Mouse (Mus musculus): ENCODE measurements around the gene Dazap1. TPM values are rescaled to one million over a fixed set of nuclear protein-coding genes. Genes with fewer than 3 reads are reported as not detected.
A peak's percentile ranks its signal among the peaks of the same experiment; 100 is the strongest.
"Not testable (repeated sequence)": the region's sequence is repeated elsewhere in the genome, so short reads cannot be mapped to it uniquely, and the experiment has no call there.

Dazap1 gene
- polyA plus RNA-seq, 1 experiment from 2014 or later: 71.8 TPM

DNA sequence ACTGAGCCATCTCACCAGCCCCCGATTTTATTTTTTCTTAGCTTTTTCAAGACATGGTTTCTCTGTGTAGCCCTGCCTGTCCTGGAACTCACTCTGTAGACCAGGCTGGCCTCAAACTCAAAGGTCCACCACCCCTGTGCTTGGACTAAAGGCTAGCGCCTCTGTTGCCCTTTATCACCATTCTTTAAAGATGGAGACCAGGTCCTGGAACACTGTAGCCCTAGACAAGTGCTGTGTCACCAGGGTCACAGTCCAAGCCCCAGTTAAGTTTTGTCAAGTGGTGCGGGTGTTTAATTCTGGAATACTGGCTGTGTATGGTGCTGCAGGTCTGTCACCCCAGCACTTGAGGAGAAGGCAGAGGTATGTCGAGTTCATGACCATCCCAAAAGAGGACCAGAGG, 24.3 kb upstream of the Dazap1 start:
- H3K9me3 ChIP-seq: no peaks in the 10 kb centered on the region
- H3K4me1 ChIP-seq: peaks cover 14% of the 10 kb centered on the region
- ATAC-seq (ENCODE audit: insufficient number of reproducible peaks, insufficient read depth, low FRiP score, low TSS enrichment): no peak
- H3K4me2 ChIP-seq (replicated peaks): no peak overlapping the region
- no peak overlapping the region for H3K4me3 ChIP-seq
- no peak overlapping the region for H3K27ac ChIP-seq
- WGBS: 87% methylated on average over 4 of the region's 4 CpGs
- peaks cover 96% of the 10 kb centered on the region for H3K36me3 ChIP-seq
- no peak overlapping the region for H3K9ac ChIP-seq
- H3K27me3 ChIP-seq: no peaks in the 10 kb centered on the region

- 91% methylated on average over 3 of the region's 3 CpGs for WGBS
- no peak overlapping the region for H3K4me3 ChIP-seq
- no peak for ATAC-seq (ENCODE audit: insufficient number of reproducible peaks, insufficient read depth, low FRiP score, low TSS enrichment)
- H3K27ac ChIP-seq: no peak overlapping the region
- peaks cover 1% of the 10 kb centered on the region for H3K4me1 ChIP-seq
- H3K27me3 ChIP-seq: no peaks in the 10 kb centered on the region
- H3K9ac ChIP-seq: no peak overlapping the region
- H3K4me2 ChIP-seq (replicated peaks): no peak overlapping the region
- peaks cover 96% of the 10 kb centered on the region for H3K36me3 ChIP-seq
- no peaks in the 10 kb centered on the region for H3K9me3 ChIP-seq
Observed at GRCm38 (mm10) chr10:80238306-80238705, 23.0 kb upstream of the Dazap1 start.

GRCm38 (mm10) chr10:80239791-80240190, 21.5 kb upstream of the Dazap1 start:
- 89% methylated on average over 6 of the region's 6 CpGs for WGBS
- Histone ChIP-seq H3K9me3 (no peaks in the 10 kb centered on the region), H3K4me1 (no peaks in the 10 kb centered on the region), H3K27me3 (no peaks in the 10 kb centered on the region), H3K9ac (no peak overlapping the region), H3K36me3 (peaks cover 96% of the 10 kb centered on the region), H3K4me3 (no peak overlapping the region), H3K4me2 (replicated peaks) (no peak overlapping the region), H3K27ac (no peak overlapping the region)
- ATAC-seq (ENCODE audit: insufficient number of reproducible peaks, insufficient read depth, low FRiP score, low TSS enrichment): no peak

DNA sequence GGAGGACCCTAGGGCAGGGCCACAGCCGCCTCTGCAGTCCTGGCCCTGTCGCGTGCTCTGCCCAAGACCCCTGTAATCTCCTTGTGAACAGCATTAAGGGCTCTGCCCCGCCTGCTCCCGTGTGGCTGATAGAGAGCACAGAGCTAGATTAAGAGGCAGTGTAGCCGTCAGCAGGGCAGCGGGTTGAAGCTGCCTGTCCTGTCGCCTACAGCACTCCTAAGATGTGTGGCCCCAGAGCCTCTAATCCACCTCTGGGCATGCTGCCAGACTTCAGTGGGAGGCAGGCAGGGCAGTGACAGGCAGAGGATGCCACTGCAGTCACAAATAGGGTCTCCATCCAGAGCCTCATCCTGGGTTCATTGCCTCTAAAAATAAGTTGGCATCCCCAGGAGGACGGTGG, 19.2 kb upstream of the Dazap1 start:
- Histone ChIP-seq H3K4me1 (peaks cover 8% of the 10 kb centered on the region; the same call in 1 of the 2 replicates), H3K36me3 (peaks cover 77% of the 10 kb centered on the region), H3K4me2 (replicated peaks) (no peak overlapping the region), H3K9me3 (no peaks in the 10 kb centered on the region), H3K4me3 (no peak overlapping the region), H3K9ac (no peak overlapping the region), H3K27ac (no peak overlapping the region), H3K27me3 (no peaks in the 10 kb centered on the region)
- 81% methylated on average over 9 of the region's 9 CpGs for WGBS
- ATAC-seq (ENCODE audit: insufficient number of reproducible peaks, insufficient read depth, low FRiP score, low TSS enrichment): 0 out of 2 replicates have a peak, but pooled peaks have one; percentile 8

- Histone ChIP-seq H3K36me3 (peaks cover 72% of the 10 kb centered on the region), H3K9me3 (no peaks in the 10 kb centered on the region), H3K4me2 (replicated peaks) (no peak overlapping the region), H3K4me3 (no peak overlapping the region), H3K27ac (no peak overlapping the region), H3K9ac (no peak overlapping the region), H3K4me1 (peaks cover 8% of the 10 kb centered on the region; the same call in 1 of the 2 replicates), H3K27me3 (no peaks in the 10 kb centered on the region)
- ATAC-seq (ENCODE audit: insufficient number of reproducible peaks, insufficient read depth, low FRiP score, low TSS enrichment): no peak
- WGBS: 88% methylated on average over 3 of the region's 3 CpGs
Observed at GRCm38 (mm10) chr10:80242607-80243006, 18.7 kb upstream of the Dazap1 start.

DNA sequence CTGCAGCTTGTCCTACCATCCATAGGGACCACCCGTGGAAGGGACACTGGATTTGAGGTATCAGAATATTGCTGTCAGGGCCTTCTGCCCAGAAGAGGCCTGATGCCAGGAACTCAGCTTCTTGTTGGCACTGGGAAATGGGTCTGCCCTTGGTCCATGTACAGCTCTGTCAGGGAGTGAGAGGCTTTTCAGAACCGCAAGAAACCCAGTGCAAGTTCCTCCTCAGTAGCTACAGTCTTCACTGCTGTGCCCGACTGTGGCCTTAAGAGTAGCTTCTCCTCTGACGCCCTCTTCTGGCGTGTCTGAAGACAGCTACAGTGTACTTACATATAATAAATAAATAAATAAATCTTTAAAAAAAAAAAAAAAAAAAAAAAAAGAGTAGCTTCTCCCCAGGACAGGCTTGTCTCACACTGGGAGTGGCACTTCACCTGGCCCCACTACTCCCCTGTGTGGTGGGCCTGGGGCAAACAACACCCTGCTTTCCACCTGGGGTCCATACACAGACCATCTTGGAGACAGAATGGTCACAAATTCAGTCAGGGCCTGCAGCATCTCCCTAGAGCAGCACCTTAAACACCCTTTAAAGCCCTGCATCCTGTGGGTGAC, 16.4 kb upstream of the Dazap1 start:
- H3K27ac ChIP-seq: peak overlapping the region; percentile 47; the same call in 1 of the 2 replicates
- peaks cover 49% of the 10 kb centered on the region for H3K36me3 ChIP-seq
- WGBS: 36% methylated on average over 5 of the region's 5 CpGs
- no peak overlapping the region for H3K4me3 ChIP-seq
- H3K9me3 ChIP-seq: no peaks in the 10 kb centered on the region
- no peak overlapping the region for H3K9ac ChIP-seq
- no peak for ATAC-seq (ENCODE audit: insufficient number of reproducible peaks, insufficient read depth, low FRiP score, low TSS enrichment)
- no peak overlapping the region for H3K4me2 ChIP-seq (replicated peaks)
- no peaks in the 10 kb centered on the region for H3K27me3 ChIP-seq
- peaks cover 12% of the 10 kb centered on the region for H3K4me1 ChIP-seq

DNA sequence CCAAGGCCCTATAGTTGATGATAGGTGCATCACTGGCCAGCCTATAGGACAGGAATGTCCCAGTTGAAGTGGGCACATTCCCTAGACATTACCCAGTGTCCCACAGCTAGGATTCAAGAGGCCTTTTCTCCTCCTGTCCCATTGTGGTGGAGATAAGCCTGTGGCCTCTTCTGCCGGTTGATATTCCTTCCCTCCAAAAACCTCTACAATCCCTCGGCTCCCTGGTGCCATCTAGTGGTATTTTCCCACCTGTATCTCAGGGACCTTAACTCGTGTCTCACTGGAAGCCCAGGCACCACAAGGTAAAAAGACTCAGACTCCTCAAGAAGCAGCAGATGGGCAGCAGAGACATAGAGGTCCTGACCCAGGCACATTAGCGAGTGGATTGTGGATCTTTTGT, 15.7 kb upstream of the Dazap1 start:
- Histone ChIP-seq H3K36me3 (peaks cover 42% of the 10 kb centered on the region), H3K27me3 (no peaks in the 10 kb centered on the region), H3K9ac (peak overlapping the region; percentile 11; the same call in 1 of the 2 replicates), H3K4me3 (no peak overlapping the region), H3K4me1 (peaks cover 19% of the 10 kb centered on the region), H3K9me3 (no peaks in the 10 kb centered on the region), H3K27ac (peak overlapping the region; percentile 47; the same call in 1 of the 2 replicates), H3K4me2 (replicated peaks) (no peak overlapping the region)
- 2% methylated on average over 4 of the region's 4 CpGs for WGBS
- no peak for ATAC-seq (ENCODE audit: insufficient number of reproducible peaks, insufficient read depth, low FRiP score, low TSS enrichment)

- H3K4me3 ChIP-seq: no peak overlapping the region
- ATAC-seq (ENCODE audit: insufficient number of reproducible peaks, insufficient read depth, low FRiP score, low TSS enrichment): no peak
Observed at GRCm38 (mm10) chr10:80247849-80248248, 13.4 kb upstream of the Dazap1 start.

GRCm38 (mm10) chr10:80248437-80248836, 12.8 kb upstream of the Dazap1 start:
- not testable (repeated sequence) for ATAC-seq (ENCODE audit: insufficient number of reproducible peaks, insufficient read depth, low FRiP score, low TSS enrichment)

More at GRCm38 (mm10) chr10:80247849-80248248, 13.4 kb upstream of the Dazap1 start:
- 57% methylated on average over 6 of the region's 6 CpGs for WGBS
- no peaks in the 10 kb centered on the region for H3K9me3 ChIP-seq
- H3K4me2 ChIP-seq (replicated peaks): no peak overlapping the region
- H3K36me3 ChIP-seq: peaks cover 19% of the 10 kb centered on the region
- no peaks in the 10 kb centered on the region for H3K27me3 ChIP-seq
- H3K4me1 ChIP-seq: peaks cover 19% of the 10 kb centered on the region
- no peak overlapping the region for H3K27ac ChIP-seq
- H3K9ac ChIP-seq: no peak overlapping the region

DNA sequence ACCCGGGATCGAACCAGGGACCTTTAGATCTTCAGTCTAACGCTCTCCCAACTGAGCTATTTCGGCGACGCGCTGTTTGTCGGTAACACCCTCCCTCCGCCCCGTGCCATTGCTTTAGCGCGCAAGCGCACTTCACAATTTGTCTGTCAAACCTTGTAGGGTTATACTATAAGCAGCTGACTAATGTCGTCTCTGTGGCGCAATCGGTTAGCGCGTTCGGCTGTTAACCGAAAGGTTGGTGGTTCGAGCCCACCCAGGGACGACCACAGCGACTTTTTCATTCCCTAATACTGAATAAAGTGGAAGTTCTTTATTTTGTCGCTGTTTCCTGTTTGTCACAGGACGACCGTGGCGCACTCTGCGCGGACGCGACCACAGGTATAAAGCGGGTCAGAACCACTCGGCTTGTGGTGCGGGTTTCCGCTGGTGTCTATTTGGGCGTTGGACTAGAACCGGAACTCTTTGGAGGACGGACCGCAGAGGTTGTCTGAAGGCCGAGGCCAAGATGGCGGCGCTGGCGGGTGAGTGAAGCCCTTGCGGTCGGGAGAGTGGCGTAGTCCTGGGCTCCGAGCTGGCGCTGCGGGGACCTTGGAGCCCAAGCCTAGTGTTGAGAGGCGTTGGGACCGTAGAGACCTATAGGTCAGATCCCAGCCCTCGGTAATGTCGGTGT, 12.2 kb upstream of the Dazap1 start, which contains the start of gene Ndufs7:
Gene Ndufs7, plus strand, starts transcription at position 151 of the 670 bp plus-strand sequence.
- Histone ChIP-seq H3K27me3 (no peaks in the 10 kb centered on the region), H3K27ac (peak within 1 kb of the TSS; percentile 86), H3K9ac (peak within 1 kb of the TSS; percentile 76), H3K36me3 (peaks cover 17% of the 10 kb centered on the region), H3K4me3 (peak within 1 kb of the TSS; percentile 81), H3K4me2 (replicated peaks) (peak within 1 kb of the TSS; percentile 95), H3K9me3 (no peaks in the 10 kb centered on the region), H3K4me1 (peaks cover 19% of the 10 kb centered on the region)
- WGBS: under 1% methylated on average over 53 of the region's 53 CpGs
- peak; percentile 84 for ATAC-seq (ENCODE audit: insufficient number of reproducible peaks, insufficient read depth, low FRiP score, low TSS enrichment)

More at GRCm38 (mm10) chr10:80248437-80248836, 12.8 kb upstream of the Dazap1 start:
- H3K36me3 ChIP-seq: peaks cover 17% of the 10 kb centered on the region
- H3K27me3 ChIP-seq, H3K9ac ChIP-seq, H3K27ac ChIP-seq, H3K9me3 ChIP-seq: not testable (repeated sequence)
- peak overlapping the region; percentile 81 for H3K4me3 ChIP-seq
- peak overlapping the region; percentile 95 for H3K4me2 ChIP-seq (replicated peaks)
- WGBS: 47% methylated on average over 3 of the region's 3 CpGs
- H3K4me1 ChIP-seq: peaks cover 19% of the 10 kb centered on the region

- peaks cover 19% of the 10 kb centered on the region for H3K4me1 ChIP-seq
- no peaks in the 10 kb centered on the region for H3K9me3 ChIP-seq
- H3K4me3 ChIP-seq: peak overlapping the region; percentile 81
- peaks cover 20% of the 10 kb centered on the region for H3K36me3 ChIP-seq
- no peak for ATAC-seq (ENCODE audit: insufficient number of reproducible peaks, insufficient read depth, low FRiP score, low TSS enrichment)
- H3K27me3 ChIP-seq: no peaks in the 10 kb centered on the region
- peak overlapping the region; percentile 95 for H3K4me2 ChIP-seq (replicated peaks)
- WGBS: 41% methylated on average over 2 of the region's 2 CpGs
- peak overlapping the region; percentile 76; the same call in 1 of the 2 replicates for H3K9ac ChIP-seq
- peak overlapping the region; percentile 86; the same call in 1 of the 2 replicates for H3K27ac ChIP-seq
Observed at GRCm38 (mm10) chr10:80250059-80250458, 11.2 kb upstream of the Dazap1 start.

DNA sequence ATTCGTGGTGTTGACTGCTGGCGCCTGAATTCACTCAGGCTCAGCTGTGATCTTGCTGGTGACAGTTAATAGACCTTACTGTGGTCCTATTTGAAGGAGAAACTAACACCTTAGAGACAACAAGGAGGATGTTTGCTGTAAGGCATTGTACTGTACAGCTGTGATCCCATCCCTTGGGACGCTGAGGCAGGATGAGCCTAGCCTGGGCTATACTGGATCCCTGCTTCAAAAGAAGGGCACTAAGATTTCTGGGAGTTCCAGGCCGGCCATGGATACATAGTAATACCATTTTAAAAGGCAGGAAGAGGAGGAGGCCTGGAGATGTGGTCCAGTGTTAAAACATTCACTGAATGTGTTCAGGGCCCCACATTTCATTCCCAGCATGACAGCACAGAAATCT, 10.7 kb upstream of the Dazap1 start:
- H3K9ac ChIP-seq: no peak overlapping the region
- no peak overlapping the region for H3K27ac ChIP-seq
- ATAC-seq (ENCODE audit: insufficient number of reproducible peaks, insufficient read depth, low FRiP score, low TSS enrichment): no peak
- H3K4me2 ChIP-seq (replicated peaks): peak overlapping the region; percentile 95; the same call in 1 of the 2 replicates
- peaks cover 25% of the 10 kb centered on the region for H3K36me3 ChIP-seq
- no peaks in the 10 kb centered on the region for H3K27me3 ChIP-seq
- no peaks in the 10 kb centered on the region for H3K9me3 ChIP-seq
- WGBS: 87% methylated on average over 4 of the region's 4 CpGs
- peaks cover 15% of the 10 kb centered on the region for H3K4me1 ChIP-seq
- H3K4me3 ChIP-seq: peak overlapping the region; percentile 81
